Mouse (Mus musculus): ENCODE measurements around the gene Cacnb1.

GRCm38 (mm10) chr11:98001986-98002385 lies 20.8 kb downstream of the Cacnb1 start:
- no peak for TF ChIP-seq POLR2A (IDR thresholded peaks at IDR 0.05; ENCODE audit: insufficient read length, low read depth)
- no peak for TF ChIP-seq MAX (IDR thresholded peaks at IDR 0.05; ENCODE audit: low read depth)
- TF ChIP-seq USF1 (IDR thresholded peaks at IDR 0.05; ENCODE audit: low read depth): no peak
- TF ChIP-seq TCF3 (IDR thresholded peaks at IDR 0.05; ENCODE audit: insufficient read length, low read depth): no peak
- no peak for TF ChIP-seq TCF12 (IDR thresholded peaks at IDR 0.05; ENCODE audit: insufficient read depth, poor library complexity, severe bottlenecking)
- no peak for TF ChIP-seq MYOD1 (IDR thresholded peaks at IDR 0.05; ENCODE audit: control insufficient read depth in 1 of 3, insufficient read length in 2 of 3, low read depth in 2 of 3)
- TF ChIP-seq POLR2AphosphoS2 (IDR thresholded peaks at IDR 0.05; ENCODE audit: insufficient read length, low read depth): no peak
- TF ChIP-seq SRF (IDR thresholded peaks at IDR 0.05; ENCODE audit: control insufficient read depth, insufficient read length, low read depth): no peak
- TF ChIP-seq E2F4 (IDR thresholded peaks at IDR 0.05; ENCODE audit: insufficient read depth): no peak
- no peak for TF ChIP-seq MYOG (IDR thresholded peaks at IDR 0.05; ENCODE audit: control insufficient read depth in 1 of 3, insufficient read depth in 1 of 3, insufficient read length in 2 of 3, low read depth in 2 of 3)
